Mouse (Mus musculus) MEL (cell line): ENCODE measurements around the gene S1pr4. TPM values are rescaled to one million over a fixed set of nuclear protein-coding genes. Genes with fewer than 3 reads are reported as not detected.

Experiments
- DNase-seq: peaks from one replicate; pipeline ENCODE4 v3.0.0; 2011; ENCODE audit warnings: low read depth, low spot score
- H3K27ac ChIP-seq: 2 replicates; pipeline ENCODE4 v1.5.1; 2012; ENCODE audit warnings: low read depth, mild to moderate bottlenecking, control low read depth, low read length, moderate library complexity; ENCODE audit not compliant: control insufficient read depth
- H3K27me3 ChIP-seq, 2 experiments: fragments of 150-350 bp in 1 of 2; sonication (generic) in 1 of 2; 2 replicates each; pipeline ENCODE4 v1.6.1; 2012; ENCODE audit warnings: low read length in 2 of 2, mild to moderate bottlenecking in 2 of 2, improper control_type of control experiment in 1 of 2, moderate library complexity in 1 of 2; ENCODE audit not compliant: insufficient read depth in 2 of 2, control insufficient read depth in 1 of 2
- H3K36me3 ChIP-seq, 2 experiments: 2 replicates each; pipeline ENCODE4 v1.6.1; 2012 to 2014; ENCODE audit warnings: low read length in 2 of 2, improper control_type of control experiment in 1 of 2, inconsistent platforms in 1 of 2, mild to moderate bottlenecking in 1 of 2; ENCODE audit not compliant: insufficient read depth in 2 of 2, control insufficient read depth in 1 of 2
- H3K4me1 ChIP-seq, 2 experiments: fragments of 150-350 bp in 1 of 2; sonication (generic) in 1 of 2; 2 replicates each; pipeline ENCODE4 v1.6.1; 2012; ENCODE audit warnings: low read length in 2 of 2, improper control_type of control experiment in 1 of 2, mild to moderate bottlenecking in 1 of 2; ENCODE audit not compliant: insufficient read depth in 2 of 2, control insufficient read depth in 1 of 2
- H3K4me3 ChIP-seq, 2 experiments: fragments of 150-350 bp in 1 of 2; sonication (generic) in 1 of 2; 2 replicates each; pipeline ENCODE4 v1.5.1; 2012; ENCODE audit warnings: low read depth in 2 of 2, low read length in 2 of 2, mild to moderate bottlenecking in 2 of 2, moderate library complexity in 2 of 2, control low read depth in 1 of 2, improper control_type of control experiment in 1 of 2; ENCODE audit not compliant: control insufficient read depth in 1 of 2, insufficient read depth in 1 of 2
- H3K79me2 ChIP-seq: 2 replicates; pipeline ENCODE4 v1.6.1; 2012; ENCODE audit warnings: mild to moderate bottlenecking, low read length, moderate library complexity; ENCODE audit not compliant: control insufficient read depth, poor library complexity, insufficient read depth
- H3K9ac ChIP-seq: 2 replicates; pipeline ENCODE4 v1.6.1; 2012; ENCODE audit warnings: low read depth, mild to moderate bottlenecking, control low read depth, low read length, moderate library complexity; ENCODE audit not compliant: control insufficient read depth, poor library complexity, severe bottlenecking
- H3K9me3 ChIP-seq: fragments of 150-350 bp; sonication (generic); replicated peaks from 2 replicates; pipeline ENCODE4 v1.6.1; 2012; ENCODE audit warnings: mild to moderate bottlenecking, low read length, improper control_type of control experiment, moderate library complexity; ENCODE audit not compliant: insufficient read depth
- CHD2 ChIP-seq: IDR thresholded peaks from 2 replicates; pipeline ENCODE4 v1.6.1; 2011; ENCODE audit warnings: low read length, improper control_type of control experiment
- CTCF ChIP-seq, 3 experiments: IDR thresholded peaks in 2 of 3; conservative IDR thresholded peaks in 1 of 3; 2 replicates each; pipeline ENCODE4 v1.5.1; 2011 to 2012; ENCODE audit warnings: low read length in 3 of 3, low read depth in 2 of 3, mild to moderate bottlenecking in 2 of 3, improper control_type of control experiment in 1 of 3, inconsistent platforms in 1 of 3, mixed read lengths in 1 of 3, moderate library complexity in 1 of 3; ENCODE audit not compliant: control insufficient read depth in 1 of 3, insufficient read depth in 1 of 3, poor library complexity in 1 of 3, severe bottlenecking in 1 of 3
- ELF1 ChIP-seq: IDR thresholded peaks from 2 replicates; pipeline ENCODE4 v1.6.1; 2014; ENCODE audit warnings: low read depth, mild to moderate bottlenecking, inconsistent platforms, low read length, improper control_type of control experiment, moderate library complexity
- EP300 ChIP-seq, 2 experiments: IDR thresholded peaks; 2 replicates each; pipeline ENCODE4 v1.6.1; 2011; ENCODE audit warnings: improper control_type of control experiment in 2 of 2, low read length in 2 of 2, low read depth in 1 of 2, mild to moderate bottlenecking in 1 of 2
- ETS1 ChIP-seq: IDR thresholded peaks from 2 replicates; pipeline ENCODE4 v1.6.1; 2012; ENCODE audit warnings: low read depth, mild to moderate bottlenecking, inconsistent platforms, low read length, improper control_type of control experiment, moderate library complexity
- GABPA ChIP-seq: IDR thresholded peaks from 2 replicates; pipeline ENCODE4 v1.6.1; 2012; ENCODE audit warnings: low read depth, mild to moderate bottlenecking, inconsistent platforms, low read length, improper control_type of control experiment, moderate library complexity
- GATA1 ChIP-seq: IDR thresholded peaks from 2 replicates; pipeline ENCODE4 v1.6.1; 2011; ENCODE audit warnings: low read depth, low read length, improper control_type of control experiment
- HCFC1 ChIP-seq: IDR thresholded peaks from 2 replicates; pipeline ENCODE4 v1.6.1; 2012; ENCODE audit warnings: low read depth, mild to moderate bottlenecking, inconsistent platforms, low read length, improper control_type of control experiment, moderate library complexity
- KAT2A ChIP-seq: conservative IDR thresholded peaks from 2 replicates; pipeline ENCODE4 v1.6.1; 2012; ENCODE audit warnings: low read depth, low read length, improper control_type of control experiment, inconsistent platforms
- MAX ChIP-seq: IDR thresholded peaks from 2 replicates; pipeline ENCODE4 v1.6.1; 2011; ENCODE audit warnings: low read length, improper control_type of control experiment
- MAZ ChIP-seq: IDR thresholded peaks from 2 replicates; pipeline ENCODE4 v1.6.1; 2012; ENCODE audit warnings: low read depth, mild to moderate bottlenecking, inconsistent platforms, low read length, improper control_type of control experiment
- MXI1 ChIP-seq: IDR thresholded peaks from 2 replicates; pipeline ENCODE4 v1.6.1; 2011; ENCODE audit warnings: mild to moderate bottlenecking, low read depth, low read length, improper control_type of control experiment
- MYB ChIP-seq: IDR thresholded peaks from 2 replicates; pipeline ENCODE4 v1.6.1; 2011; ENCODE audit warnings: mild to moderate bottlenecking, low read depth, low read length, improper control_type of control experiment
- MYC ChIP-seq: IDR thresholded peaks from 2 replicates; pipeline ENCODE4 v1.6.1; 2011; ENCODE audit warnings: low read depth, mild to moderate bottlenecking, low read length, improper control_type of control experiment, moderate library complexity
- NELFE ChIP-seq: IDR thresholded peaks from 2 replicates; pipeline ENCODE4 v1.6.1; 2011; ENCODE audit warnings: low read depth, low read length, improper control_type of control experiment
- NRF1 ChIP-seq: IDR thresholded peaks from 2 replicates; pipeline ENCODE4 v1.6.1; 2014; ENCODE audit warnings: low read depth, mild to moderate bottlenecking, inconsistent platforms, low read length, improper control_type of control experiment, moderate library complexity; ENCODE audit not compliant: poor library complexity, insufficient read depth, severe bottlenecking
- POLR2A ChIP-seq, 2 experiments: IDR thresholded peaks; 2 replicates each; pipeline ENCODE4 v1.6.1; 2011 to 2012; ENCODE audit warnings: low read length in 2 of 2, mild to moderate bottlenecking in 2 of 2, control low read depth in 1 of 2, improper control_type of control experiment in 1 of 2, low read depth in 1 of 2, moderate library complexity in 1 of 2; ENCODE audit not compliant: control insufficient read depth in 1 of 2, insufficient read depth in 1 of 2, poor library complexity in 1 of 2
- POLR2AphosphoS2 ChIP-seq: IDR thresholded peaks from 2 replicates; pipeline ENCODE4 v1.6.1; 2011; ENCODE audit warnings: low read length, improper control_type of control experiment
- RAD21 ChIP-seq: IDR thresholded peaks from 2 replicates; pipeline ENCODE4 v1.6.1; 2011; ENCODE audit warnings: mild to moderate bottlenecking, low read depth, low read length, improper control_type of control experiment
- RCOR1 ChIP-seq: IDR thresholded peaks from 2 replicates; pipeline ENCODE4 v1.6.1; 2012; ENCODE audit warnings: low read depth, mild to moderate bottlenecking, inconsistent platforms, low read length, improper control_type of control experiment
- SIN3A ChIP-seq: IDR thresholded peaks from 2 replicates; pipeline ENCODE4 v1.6.1; 2012; ENCODE audit warnings: low read length, improper control_type of control experiment, inconsistent platforms
- TBP ChIP-seq: IDR thresholded peaks from 2 replicates; pipeline ENCODE4 v1.8.0; 2011; ENCODE audit warnings: low read depth, low read length, improper control_type of control experiment
- TCF12 ChIP-seq: IDR thresholded peaks from 2 replicates; pipeline ENCODE4 v1.6.1; 2014; ENCODE audit warnings: low read depth, mild to moderate bottlenecking, inconsistent platforms, low read length, improper control_type of control experiment, moderate library complexity
- USF1 ChIP-seq: IDR thresholded peaks from 2 replicates; pipeline ENCODE4 v1.6.1; 2014; ENCODE audit warnings: low read depth, mild to moderate bottlenecking, inconsistent platforms, low read length, improper control_type of control experiment, moderate library complexity
- ZMIZ1 ChIP-seq: IDR thresholded peaks from 2 replicates; pipeline ENCODE4 v1.6.1; 2012; ENCODE audit warnings: low read depth, mild to moderate bottlenecking, inconsistent platforms, low read length, improper control_type of control experiment, moderate library complexity
- polyA plus RNA-seq, 2 experiments: library from polyadenylated mRNA; stranded (reverse) in 1 of 2; unstranded in 1 of 2; fragments of >175 nt in 1 of 2; fragments of >200 nt in 1 of 2; gene quantifications; 2 replicates each; pipeline versions ENCODE4 v1.2.1 to v1.2.4; 2012; ENCODE audit warnings: low replicate concordance in 2 of 2, low read depth in 1 of 2; ENCODE audit not compliant: insufficient read length in 2 of 2, insufficient read depth in 1 of 2, missing spikeins in 1 of 2
- total RNA-seq: library from RNA; depleted of rRNA; stranded (reverse); fragments of 300-350 nt; gene quantifications from 2 replicates; pipeline ENCODE4 v1.2.3, GENCODE M21; 2012

Gene S1pr4
- total and polyA plus RNA-seq, 3 experiments: 1.6 to 2.1 TPM; not detected in 1

DNA sequence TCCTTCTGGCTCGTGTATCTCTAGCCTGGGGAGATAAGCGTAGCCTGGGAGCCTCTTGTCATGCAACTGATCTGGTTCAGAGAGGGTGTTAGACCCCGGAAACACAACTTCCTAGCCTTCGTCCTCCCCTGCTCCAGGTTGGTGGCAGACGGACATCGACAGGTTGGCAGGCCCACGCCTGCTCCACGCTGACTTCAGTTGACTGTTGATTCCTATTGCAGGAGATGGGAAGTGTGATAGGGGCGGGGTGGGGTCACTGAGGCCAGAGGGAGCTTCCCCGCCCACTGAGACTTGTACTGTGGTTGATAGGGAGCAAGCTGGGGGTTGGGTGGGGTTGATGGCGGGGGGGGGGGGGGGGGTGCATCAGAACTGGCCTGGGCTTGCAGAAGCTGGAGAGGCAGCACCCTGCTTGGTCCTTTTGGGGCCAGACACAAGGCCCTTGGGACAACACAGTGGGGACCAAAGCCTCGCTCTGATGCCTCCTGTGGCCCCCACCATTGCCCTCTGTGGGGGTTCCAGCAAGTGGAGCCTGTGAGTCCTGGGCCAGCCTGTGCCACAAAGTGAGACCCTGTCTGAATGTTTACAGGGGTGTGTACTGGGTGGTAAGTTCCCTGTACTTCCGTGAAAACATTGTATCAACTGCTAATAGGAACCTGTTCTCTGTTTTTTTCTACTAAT lies 25.2 kb upstream of the S1pr4 start:
- H3K9ac ChIP-seq: peak overlapping the region; percentile 89
- TF ChIP-seq TBP: peak; percentile 31; the same call in 1 of the 2 replicates
- peak; percentile 53 to 81 for TF ChIP-seq EP300 (IDR thresholded peaks at IDR 0.05; ENCODE audit: low read depth in 1 of 2, low read length in 2 of 2)
- no peak; the same call in 1 of the 2 replicates for TF ChIP-seq MYC
- peak; percentile 88 for TF ChIP-seq POLR2AphosphoS2
- TF ChIP-seq SIN3A: peak; percentile 46; the same call in 1 of the 2 replicates
- TF ChIP-seq CTCF (IDR thresholded peaks at IDR 0.05 in 2 of 3, conservative IDR thresholded peaks at IDR 0.05 in 1 of 3; ENCODE audit: control insufficient read depth in 1 of 3, insufficient read depth in 1 of 3, low read depth in 2 of 3, low read length in 3 of 3, poor library complexity in 1 of 3, severe bottlenecking in 1 of 3): no peak
- peak; percentile 69 for TF ChIP-seq TCF12
- peak; percentile 45; the same call in 1 of the 2 replicates for TF ChIP-seq NRF1
- peak; percentile 75 to 81 for TF ChIP-seq POLR2A (IDR thresholded peaks at IDR 0.05; ENCODE audit: control insufficient read depth in 1 of 2, insufficient read depth in 1 of 2, low read depth in 1 of 2, low read length in 2 of 2, poor library complexity in 1 of 2)
- no peak for TF ChIP-seq GABPA
- peak; percentile 63 for TF ChIP-seq ELF1
- TF ChIP-seq ZMIZ1: peak; percentile 70
- peak; percentile 85 for TF ChIP-seq MAX
- TF ChIP-seq CHD2: no peak
- peak; percentile 75 for TF ChIP-seq ETS1
- peak; percentile 72 for TF ChIP-seq MYB
- TF ChIP-seq RCOR1: peak; percentile 12; the same call in 1 of the 2 replicates
- peak; percentile 90 for TF ChIP-seq MXI1
- TF ChIP-seq USF1: no peak
- TF ChIP-seq GATA1: peak; percentile 65; the same call in 1 of the 2 replicates
- TF ChIP-seq HCFC1: peak; percentile 53; the same call in 1 of the 2 replicates
- TF ChIP-seq RAD21: no peak
- TF ChIP-seq KAT2A: no peak; the same call in 1 of the 2 replicates
- peak; percentile 93 for TF ChIP-seq MAZ
- peak; percentile 74 for TF ChIP-seq NELFE
- H3K79me2 ChIP-seq: peaks cover 11% of the 10 kb centered on the region
- H3K27ac ChIP-seq: peak overlapping the region; percentile 96
- H3K4me3 ChIP-seq: peak overlapping the region; percentile 80 to 87
- H3K27me3 ChIP-seq: no peaks in the 10 kb centered on the region
- peaks cover 0 to 18% of the 10 kb centered on the region in 2 experiments; a peak in 3 of 4 replicates for H3K4me1 ChIP-seq
- DNase-seq: peak; percentile 86
- no peaks in the 10 kb centered on the region for H3K9me3 ChIP-seq
- peaks cover 0 to 6% of the 10 kb centered on the region in 2 experiments; a peak in 2 of 4 replicates for H3K36me3 ChIP-seq
